Mouse (Mus musculus): ENCODE results near the gene Tnc. TPM values are rescaled to one million over a fixed set of nuclear protein-coding genes. Genes with fewer than 3 reads are reported as not detected.

The Tnc gene
- polyA plus RNA-seq, 1 experiment from 2014 or later, result 18.3 TPM

- peaks cover 2 to 3% of the 10 kb centered on the region in 2 experiments; a peak in 1 of 4 replicates for H3K4me1 ChIP-seq (ENCODE audit: control insufficient read depth in 2 of 2, insufficient read depth in 2 of 2, low read length in 2 of 2)
- no peaks in the 10 kb centered on the region for H3K36me3 ChIP-seq (ENCODE audit: control insufficient read depth, insufficient read depth, low read length)
- H3K4me2 ChIP-seq (ENCODE audit: low read length), result no peak overlapping the region
- no peak for ATAC-seq (ENCODE audit: insufficient number of reproducible peaks, insufficient read depth, low FRiP score, low read depth)
- no peak overlapping the region for H3K4me3 ChIP-seq (ENCODE audit: control insufficient read depth in 1 of 2, insufficient read depth in 1 of 2, low read depth in 1 of 2, low read length in 2 of 2)
- no peak overlapping the region for H3K9ac ChIP-seq (ENCODE audit: low read length)
- H3K27me3 ChIP-seq (ENCODE audit: control insufficient read depth, insufficient read depth, low read length), result peaks cover 86% of the 10 kb centered on the region
- H3K27ac ChIP-seq (replicated peaks in 1 of 2; ENCODE audit: control insufficient read depth in 1 of 2, insufficient read depth in 1 of 2, low read depth in 2 of 2, low read length in 2 of 2), result no peak overlapping the region
- 67% methylated on average over 7 of the region's 7 CpGs for WGBS
- H3K9me3 ChIP-seq (ENCODE audit: control insufficient read depth, low read length), result no peaks in the 10 kb centered on the region
Measured at GRCm38 (mm10) chr4:64048177-64048576, 1.4 kb upstream of the Tnc start.

- Histone ChIP-seq H3K36me3 (ENCODE audit: control insufficient read depth, insufficient read depth, low read length) (no peaks in the 10 kb centered on the region), H3K27ac (replicated peaks in 1 of 2; ENCODE audit: control insufficient read depth in 1 of 2, insufficient read depth in 1 of 2, low read depth in 2 of 2, low read length in 2 of 2) (no peak overlapping the region), H3K9me3 (ENCODE audit: control insufficient read depth, low read length) (no peaks in the 10 kb centered on the region), H3K4me3 (ENCODE audit: control insufficient read depth in 1 of 2, insufficient read depth in 1 of 2, low read depth in 1 of 2, low read length in 2 of 2) (no peak overlapping the region), H3K9ac (ENCODE audit: low read length) (no peak overlapping the region), H3K4me2 (ENCODE audit: low read length) (no peak overlapping the region), H3K4me1 (ENCODE audit: control insufficient read depth in 2 of 2, insufficient read depth in 2 of 2, low read length in 2 of 2) (peaks cover 2 to 3% of the 10 kb centered on the region in 2 experiments; a peak in 1 of 4 replicates), H3K27me3 (ENCODE audit: control insufficient read depth, insufficient read depth, low read length) (peaks cover 53% of the 10 kb centered on the region)
- ATAC-seq (ENCODE audit: insufficient number of reproducible peaks, insufficient read depth, low FRiP score, low read depth), result no peak
- WGBS, result 61% methylated on average over 4 of the region's 4 CpGs
Measured at GRCm38 (mm10) chr4:64043893-64044292, 2.9 kb downstream of the Tnc start.

GRCm38 (mm10) chr4:64043371-64043770 lies 3.4 kb downstream of the Tnc start:
- 78% methylated on average over 6 of the region's 6 CpGs for WGBS
- Histone ChIP-seq H3K4me2 (ENCODE audit: low read length) (no peak overlapping the region), H3K4me1 (ENCODE audit: control insufficient read depth in 2 of 2, insufficient read depth in 2 of 2, low read length in 2 of 2) (peaks cover 2 to 3% of the 10 kb centered on the region in 2 experiments; a peak in 1 of 4 replicates), H3K27ac (replicated peaks in 1 of 2; ENCODE audit: control insufficient read depth in 1 of 2, insufficient read depth in 1 of 2, low read depth in 2 of 2, low read length in 2 of 2) (no peak overlapping the region), H3K4me3 (ENCODE audit: control insufficient read depth in 1 of 2, insufficient read depth in 1 of 2, low read depth in 1 of 2, low read length in 2 of 2) (no peak overlapping the region), H3K36me3 (ENCODE audit: control insufficient read depth, insufficient read depth, low read length) (no peaks in the 10 kb centered on the region), H3K9me3 (ENCODE audit: control insufficient read depth, low read length) (no peaks in the 10 kb centered on the region), H3K27me3 (ENCODE audit: control insufficient read depth, insufficient read depth, low read length) (peaks cover 48% of the 10 kb centered on the region), H3K9ac (ENCODE audit: low read length) (no peak overlapping the region)
- no peak for ATAC-seq (ENCODE audit: insufficient number of reproducible peaks, insufficient read depth, low FRiP score, low read depth)

- no peak for ATAC-seq (ENCODE audit: insufficient number of reproducible peaks, insufficient read depth, low FRiP score, low read depth)
Measured at GRCm38 (mm10) chr4:64039091-64039490, 7.7 kb downstream of the Tnc start.

GRCm38 (mm10) chr4:64037513-64037912 lies 9.3 kb downstream of the Tnc start:
- H3K27ac ChIP-seq (replicated peaks in 1 of 2; ENCODE audit: control insufficient read depth in 1 of 2, insufficient read depth in 1 of 2, low read depth in 2 of 2, low read length in 2 of 2), result no peak overlapping the region
- no peak overlapping the region for H3K4me2 ChIP-seq (ENCODE audit: low read length)
- no peaks in the 10 kb centered on the region for H3K36me3 ChIP-seq (ENCODE audit: control insufficient read depth, insufficient read depth, low read length)
- no peaks in the 10 kb centered on the region for H3K4me1 ChIP-seq (ENCODE audit: control insufficient read depth in 2 of 2, insufficient read depth in 2 of 2, low read length in 2 of 2)
- H3K4me3 ChIP-seq (ENCODE audit: control insufficient read depth in 1 of 2, insufficient read depth in 1 of 2, low read depth in 1 of 2, low read length in 2 of 2), result no peak overlapping the region
- ATAC-seq (ENCODE audit: insufficient number of reproducible peaks, insufficient read depth, low FRiP score, low read depth), result no peak
- H3K9me3 ChIP-seq (ENCODE audit: control insufficient read depth, low read length), result 0 out of 2 replicates have a peak, but pooled peaks cover 5% of the 10 kb centered on the region
- H3K9ac ChIP-seq (ENCODE audit: low read length), result no peak overlapping the region
- H3K27me3 ChIP-seq (ENCODE audit: control insufficient read depth, insufficient read depth, low read length), result no peaks in the 10 kb centered on the region
- WGBS, result 88% methylated on average over 2 of the region's 2 CpGs

More at GRCm38 (mm10) chr4:64039091-64039490, 7.7 kb downstream of the Tnc start:
- WGBS, result 69% methylated on average over 2 of the region's 2 CpGs
- H3K36me3 ChIP-seq (ENCODE audit: control insufficient read depth, insufficient read depth, low read length), result no peaks in the 10 kb centered on the region
- peaks cover 5% of the 10 kb centered on the region for H3K27me3 ChIP-seq (ENCODE audit: control insufficient read depth, insufficient read depth, low read length)
- no peak overlapping the region for H3K9ac ChIP-seq (ENCODE audit: low read length)
- no peak overlapping the region for H3K4me3 ChIP-seq (ENCODE audit: control insufficient read depth in 1 of 2, insufficient read depth in 1 of 2, low read depth in 1 of 2, low read length in 2 of 2)
- 0 out of 2 replicates have a peak, but pooled peaks cover 5% of the 10 kb centered on the region for H3K9me3 ChIP-seq (ENCODE audit: control insufficient read depth, low read length)
- no peak overlapping the region for H3K27ac ChIP-seq (replicated peaks in 1 of 2; ENCODE audit: control insufficient read depth in 1 of 2, insufficient read depth in 1 of 2, low read depth in 2 of 2, low read length in 2 of 2)
- no peaks in the 10 kb centered on the region for H3K4me1 ChIP-seq (ENCODE audit: control insufficient read depth in 2 of 2, insufficient read depth in 2 of 2, low read length in 2 of 2)
- H3K4me2 ChIP-seq (ENCODE audit: low read length), result no peak overlapping the region

GRCm38 (mm10) chr4:64034724-64035123 lies 12.1 kb downstream of the Tnc start:
- ATAC-seq (ENCODE audit: insufficient number of reproducible peaks, insufficient read depth, low FRiP score, low read depth), result no peak

GRCm38 (mm10) chr4:64033191-64033590 lies 13.6 kb downstream of the Tnc start:
- Histone ChIP-seq H3K4me3 (ENCODE audit: control insufficient read depth in 1 of 2, insufficient read depth in 1 of 2, low read depth in 1 of 2, low read length in 2 of 2) (no peak overlapping the region), H3K4me2 (ENCODE audit: low read length) (no peak overlapping the region), H3K27me3 (ENCODE audit: control insufficient read depth, insufficient read depth, low read length) (no peaks in the 10 kb centered on the region), H3K4me1 (ENCODE audit: control insufficient read depth in 2 of 2, insufficient read depth in 2 of 2, low read length in 2 of 2) (no peaks in the 10 kb centered on the region), H3K9me3 (ENCODE audit: control insufficient read depth, low read length) (0 out of 2 replicates have a peak, but pooled peaks cover 5% of the 10 kb centered on the region), H3K36me3 (ENCODE audit: control insufficient read depth, insufficient read depth, low read length) (no peaks in the 10 kb centered on the region), H3K27ac (replicated peaks in 1 of 2; ENCODE audit: control insufficient read depth in 1 of 2, insufficient read depth in 1 of 2, low read depth in 2 of 2, low read length in 2 of 2) (no peak overlapping the region), H3K9ac (ENCODE audit: low read length) (no peak overlapping the region)
- 44% methylated on average over 2 of the region's 2 CpGs for WGBS
- no peak for ATAC-seq (ENCODE audit: insufficient number of reproducible peaks, insufficient read depth, low FRiP score, low read depth)

More at GRCm38 (mm10) chr4:64034724-64035123, 12.1 kb downstream of the Tnc start:
- H3K36me3 ChIP-seq (ENCODE audit: control insufficient read depth, insufficient read depth, low read length), result no peaks in the 10 kb centered on the region
- WGBS, result 69% methylated on average over 1 of the region's 1 CpGs
- H3K27me3 ChIP-seq (ENCODE audit: control insufficient read depth, insufficient read depth, low read length), result no peaks in the 10 kb centered on the region
- H3K4me1 ChIP-seq (ENCODE audit: control insufficient read depth in 2 of 2, insufficient read depth in 2 of 2, low read length in 2 of 2), result no peaks in the 10 kb centered on the region
- no peak overlapping the region for H3K4me3 ChIP-seq (ENCODE audit: control insufficient read depth in 1 of 2, insufficient read depth in 1 of 2, low read depth in 1 of 2, low read length in 2 of 2)
- H3K9ac ChIP-seq (ENCODE audit: low read length), result no peak overlapping the region
- H3K4me2 ChIP-seq (ENCODE audit: low read length), result no peak overlapping the region
- no peak overlapping the region for H3K27ac ChIP-seq (replicated peaks in 1 of 2; ENCODE audit: control insufficient read depth in 1 of 2, insufficient read depth in 1 of 2, low read depth in 2 of 2, low read length in 2 of 2)
- 0 out of 2 replicates have a peak, but pooled peaks cover 5% of the 10 kb centered on the region for H3K9me3 ChIP-seq (ENCODE audit: control insufficient read depth, low read length)

- no peak overlapping the region for H3K4me2 ChIP-seq (ENCODE audit: low read length)
- no peak overlapping the region for H3K27ac ChIP-seq (replicated peaks in 1 of 2; ENCODE audit: control insufficient read depth in 1 of 2, insufficient read depth in 1 of 2, low read depth in 2 of 2, low read length in 2 of 2)
- ATAC-seq (ENCODE audit: insufficient number of reproducible peaks, insufficient read depth, low FRiP score, low read depth), result no peak
- H3K9me3 ChIP-seq (ENCODE audit: control insufficient read depth, low read length), result no peaks in the 10 kb centered on the region
- no peak overlapping the region for H3K4me3 ChIP-seq (ENCODE audit: control insufficient read depth in 1 of 2, insufficient read depth in 1 of 2, low read depth in 1 of 2, low read length in 2 of 2)
- no peaks in the 10 kb centered on the region for H3K27me3 ChIP-seq (ENCODE audit: control insufficient read depth, insufficient read depth, low read length)
- no peak overlapping the region for H3K9ac ChIP-seq (ENCODE audit: low read length)
- 57% methylated on average over 1 of the region's 1 CpGs for WGBS
- H3K4me1 ChIP-seq (ENCODE audit: control insufficient read depth in 2 of 2, insufficient read depth in 2 of 2, low read length in 2 of 2), result no peaks in the 10 kb centered on the region
- no peaks in the 10 kb centered on the region for H3K36me3 ChIP-seq (ENCODE audit: control insufficient read depth, insufficient read depth, low read length)
Measured at GRCm38 (mm10) chr4:64029486-64029885, 17.3 kb downstream of the Tnc start.

Data from heart, embryonic 14.5 days (tissue).